ENCODE assay signal across 17 mouse cellular contexts in genomic region chr11:57605660-57606059, GRCm38 (mm10).
"Had no signal": no experiment of that assay in that cellular context is flagged by ENCODE, and none has a peak within 500 bp of the region (broad histone marks: within the 10 kb centered on the region; RNA-seq: fewer than 3 reads in every experiment).

No protein-coding gene starts in this region.

- H3K27me3 ChIP-seq: neural tube, embryonic 15.5 days had no signal

- H3K4me2 ChIP-seq: lung, embryonic 14.5 days; midbrain, embryonic 13.5 days; neural tube, embryonic 13.5 days; neural tube, embryonic 15.5 days had no signal

- DNase-seq: lung, adult 18-20 months; lung, embryonic 14.5 days; lung, postnatal 10 days; lung, postnatal 4 days; retina, postnatal 1 day; right cerebral cortex, adult 18-20 months; right cerebral cortex, postnatal 25 days; right cerebral cortex, postnatal 4 days; spleen, adult 18-20 months; thymus, adult 18-20 months; thymus, postnatal 14 days; thymus, postnatal 36 days had no signal

- ATAC-seq: midbrain, embryonic 13.5 days had no signal

- H3K27ac ChIP-seq: liver, embryonic 14.5 days; midbrain, embryonic 13.5 days; neural tube, embryonic 15.5 days had no signal

- H3K36me3 ChIP-seq: midbrain, embryonic 13.5 days; neural tube, embryonic 13.5 days; neural tube, embryonic 15.5 days had no signal

- H3K4me3 ChIP-seq: midbrain, embryonic 13.5 days; myocyte; neural tube, embryonic 13.5 days; neural tube, embryonic 15.5 days had no signal

- H3K9ac ChIP-seq: liver, embryonic 14.5 days; lung, embryonic 14.5 days; midbrain, embryonic 13.5 days; neural tube, embryonic 13.5 days; neural tube, embryonic 15.5 days had no signal

- H3K9me3 ChIP-seq: midbrain, embryonic 13.5 days; neural tube, embryonic 13.5 days; neural tube, embryonic 15.5 days had no signal
